In the genomic region with DNA sequence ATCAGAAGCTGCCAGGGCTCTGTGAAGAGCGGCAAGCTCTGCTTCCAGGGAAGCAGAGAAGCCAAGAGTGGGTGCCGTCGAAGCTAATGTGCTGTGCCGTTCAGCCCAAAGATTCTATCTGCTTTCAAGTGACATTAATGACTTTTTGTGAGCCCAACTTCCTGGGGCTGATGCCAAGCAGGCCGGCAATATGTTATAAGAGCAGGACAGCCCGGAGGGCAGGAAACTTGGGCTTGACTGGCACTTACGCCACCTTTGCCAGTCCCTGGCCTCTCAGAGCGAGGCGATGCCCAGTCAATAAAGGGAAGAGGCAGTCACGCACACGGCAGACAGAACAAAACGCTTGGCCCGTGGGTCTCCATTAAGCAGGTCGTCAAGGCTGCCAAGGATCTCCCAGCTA, we compare ENCODE assay signal across 10 mouse cellular contexts. TPM values are rescaled to one million over a fixed set of nuclear protein-coding genes. Genes with fewer than 3 reads are reported as not detected.
DNase-seq lines count a peak whose midpoint lies in the region; ATAC-seq and TF ChIP-seq lines count a peak whose summit lies in the region.
"Had no signal": no experiment of that assay in that cellular context is flagged by ENCODE, and none has a peak within 500 bp of the region (broad histone marks: within the 10 kb centered on the region; RNA-seq: fewer than 3 reads in every experiment).

No protein-coding gene starts in this region.

- no peak overlapping the region for H3K27ac ChIP-seq in forebrain, embryonic 12.5 days
- H3K27ac ChIP-seq in forebrain, postnatal 0 days (ENCODE audit: low read depth, low read length): no peak overlapping the region

- no peak overlapping the region for H3K4me2 ChIP-seq in forebrain, embryonic 12.5 days
- H3K4me2 ChIP-seq in forebrain, postnatal 0 days (ENCODE audit: low read depth): no peak overlapping the region

- H3K36me3 ChIP-seq in forebrain, embryonic 12.5 days (replicated peaks): no peaks in the 10 kb centered on the region
- no peaks in the 10 kb centered on the region for H3K36me3 ChIP-seq in forebrain, postnatal 0 days (ENCODE audit: insufficient read depth)

- TF ChIP-seq CTCF in forebrain, postnatal 0 days (IDR thresholded peaks at IDR 0.05; ENCODE audit: low read depth): no peak

- DNase-seq in forebrain, postnatal 0 days: no peak
- peak; percentile 41 to 55 for DNase-seq in urinary bladder, postnatal 36 days (ENCODE audit: low spot score in 2 of 2)
- DNase-seq in urinary bladder, postnatal 4 days (ENCODE audit: low spot score in 2 of 2): no peak
- DNase-seq in lung, adult 18-20 months: peak; percentile 29 to 53
- DNase-seq in gastrocnemius, adult 8-10 months (ENCODE audit: low spot score in 2 of 2): no peak
- no peak for DNase-seq in thymus, postnatal 4 days
- no peak for DNase-seq in frontal cortex, postnatal 36 days (ENCODE audit: low spot score in 2 of 2)

- peaks cover 17% of the 10 kb centered on the region; the same call in 1 of the 2 replicates for H3K27me3 ChIP-seq in forebrain, embryonic 12.5 days
- H3K27me3 ChIP-seq in forebrain, postnatal 0 days (ENCODE audit: insufficient read depth, low read length): no peaks in the 10 kb centered on the region

- 0 out of 2 replicates have a peak overlapping the region, but pooled peaks have one; percentile 12 for H3K9ac ChIP-seq in forebrain, embryonic 12.5 days
- no peak overlapping the region for H3K9ac ChIP-seq in forebrain, postnatal 0 days

- H3K4me3 ChIP-seq in forebrain, embryonic 12.5 days (replicated peaks): no peak overlapping the region
- no peak overlapping the region for H3K4me3 ChIP-seq in forebrain, postnatal 0 days (ENCODE audit: low read depth, low read length)

- 58% methylated on average over 14 of the region's 14 CpGs for WGBS in forebrain, embryonic 12.5 days
- WGBS in forebrain, postnatal 0 days: 32% methylated on average over 14 of the region's 14 CpGs

- no peaks in the 10 kb centered on the region for H3K9me3 ChIP-seq in forebrain, embryonic 12.5 days
- no peaks in the 10 kb centered on the region for H3K9me3 ChIP-seq in forebrain, postnatal 0 days (ENCODE audit: low read length)

- no peak for ATAC-seq in forebrain, embryonic 12.5 days (ENCODE audit: low FRiP score)
- no peak for ATAC-seq in forebrain, postnatal 0 days

- H3K4me1 ChIP-seq in forebrain, embryonic 12.5 days: peaks cover 53% of the 10 kb centered on the region
- H3K4me1 ChIP-seq in forebrain, postnatal 0 days (ENCODE audit: insufficient read depth): no peaks in the 10 kb centered on the region

RNA-seq across cellular contexts. Expression of a gene that starts 25.9 kb away (rescaled TPM):
- 1.9 and 2.8 TPM in 2 replicates for polyA plus RNA-seq in forebrain, embryonic 12.5 days (2016; fragmentation: Nextera tagmentation; extraction: Ambion mirVana)
- total RNA-seq in forebrain, postnatal 0 days (2014; rRNA removed): 1.0 and 1.5 TPM in 2 replicates
- polyA plus RNA-seq in forebrain, postnatal 0 days (2015; fragmentation: Nextera tagmentation; extraction: Ambion mirVana): 0.44 and 0.76 TPM in 2 replicates
- total RNA-seq in gastrocnemius, adult 8-10 months (2022): under 1 TPM in 2 of 4 experiments, not detected in 2; 0.15 to 0.16 TPM
- total RNA-seq: megakaryocyte, adult 5-6 weeks had no signal

RNA-seq across cellular contexts. Expression of a gene that starts 52.7 kb away (rescaled TPM):
- 2.1 and 4.3 TPM in 2 replicates for polyA plus RNA-seq in forebrain, embryonic 12.5 days (2016; fragmentation: Nextera tagmentation; extraction: Ambion mirVana)
- total RNA-seq in forebrain, postnatal 0 days (2014; rRNA removed): 40.7 and 62.1 TPM in 2 replicates
- polyA plus RNA-seq in forebrain, postnatal 0 days (2015; fragmentation: Nextera tagmentation; extraction: Ambion mirVana): 3.3 and 6.0 TPM in 2 replicates
- total RNA-seq in gastrocnemius, adult 8-10 months (2022): 10 to 100 TPM; 15.2 to 22.0 (median 17.5) TPM

RNA-seq across cellular contexts. Expression of a gene that starts 53.0 kb away (rescaled TPM):
- polyA plus RNA-seq in forebrain, embryonic 12.5 days (2016; fragmentation: Nextera tagmentation; extraction: Ambion mirVana): 0.19 and 0.36 TPM in 2 replicates
- 0.24 and 0.62 TPM in 2 replicates for total RNA-seq in forebrain, postnatal 0 days (2014; rRNA removed)
- 0.64 and 1.0 TPM in 2 replicates for polyA plus RNA-seq in forebrain, postnatal 0 days (2015; fragmentation: Nextera tagmentation; extraction: Ambion mirVana)
- not detected for total RNA-seq in gastrocnemius, adult 8-10 months (2022)
- total RNA-seq: heart, postnatal 25 days had no signal

Comparison
In these comparisons a context has a peak if more than half of its experiments do, and no peak if none do; other contexts are left out.
1. DNase-seq: peak in urinary bladder, postnatal 36 days (2 of 2) and lung, adult 18-20 months (2 of 2); none in forebrain, postnatal 0 days (single experiment), urinary bladder, postnatal 4 days (0 of 2), gastrocnemius, adult 8-10 months (0 of 2), thymus, postnatal 4 days (single experiment) and frontal cortex, postnatal 36 days (0 of 2).